Mouse (Mus musculus) myocyte (in vitro differentiated cells): Measurements from ENCODE around the gene Pawr. TPM values are rescaled to one million over a fixed set of nuclear protein-coding genes. Genes with fewer than 3 reads are reported as not detected.

Experiments
- H3K27me3 ChIP-seq: one replicate; pipeline ENCODE4 v1.6.1; 2011; ENCODE audit not compliant: control insufficient read depth, insufficient read depth, insufficient read length
- H3K36me3 ChIP-seq: one replicate; pipeline ENCODE4 v1.6.1; 2011; ENCODE audit not compliant: control insufficient read depth, insufficient read depth
- H3K4me2 ChIP-seq: one replicate; pipeline ENCODE4 v1.6.1; 2011; ENCODE audit warnings: low read depth, control low read depth
- H3K4me3 ChIP-seq: one replicate; pipeline ENCODE4 v1.5.1; 2011; ENCODE audit warnings: mild to moderate bottlenecking, control low read depth, moderate library complexity
- H3K79me2 ChIP-seq: one replicate; pipeline ENCODE4 v1.6.1; 2011; ENCODE audit not compliant: control insufficient read depth, insufficient read depth
- H3ac ChIP-seq: one replicate; pipeline ENCODE4 v1.6.1; 2011; ENCODE audit not compliant: control insufficient read depth, insufficient read length
- CEBPB ChIP-seq: IDR thresholded peaks from 2 replicates; pipeline ENCODE4 v1.6.1; 2011; ENCODE audit warnings: mild to moderate bottlenecking, moderate library complexity; ENCODE audit not compliant: poor library complexity, insufficient read depth, severe bottlenecking
- E2F4 ChIP-seq: IDR thresholded peaks from one replicate; pipeline ENCODE4 v1.6.1; 2011; ENCODE audit warnings: mild to moderate bottlenecking, control low read depth, moderate library complexity; ENCODE audit not compliant: insufficient read depth
- MAX ChIP-seq: IDR thresholded peaks from one replicate; pipeline ENCODE4 v1.6.1; 2011; ENCODE audit warnings: low read depth, mild to moderate bottlenecking, control low read depth
- MYOD1 ChIP-seq, 3 experiments: IDR thresholded peaks; one replicate each; pipeline ENCODE4 v1.6.1; 2011; ENCODE audit warnings: control low read depth in 2 of 3, low read depth in 2 of 3, mild to moderate bottlenecking in 2 of 3, moderate library complexity in 1 of 3; ENCODE audit not compliant: insufficient read length in 2 of 3, control insufficient read depth in 1 of 3
- MYOG ChIP-seq, 3 experiments: IDR thresholded peaks; one replicate each; pipeline ENCODE4 v1.6.1; 2011; ENCODE audit warnings: control low read depth in 2 of 3, low read depth in 2 of 3, mild to moderate bottlenecking in 2 of 3; ENCODE audit not compliant: insufficient read length in 2 of 3, control insufficient read depth in 1 of 3, insufficient read depth in 1 of 3
- POLR2A ChIP-seq: IDR thresholded peaks from one replicate; pipeline ENCODE4 v1.6.1; 2011; ENCODE audit warnings: low read depth, mild to moderate bottlenecking, control low read depth, moderate library complexity; ENCODE audit not compliant: insufficient read length
- POLR2AphosphoS2 ChIP-seq: IDR thresholded peaks from one replicate; pipeline ENCODE4 v1.6.1; 2011; ENCODE audit warnings: low read depth, control low read depth; ENCODE audit not compliant: insufficient read length
- REST ChIP-seq: IDR thresholded peaks from one replicate; pipeline ENCODE4 v1.6.1; 2011; ENCODE audit warnings: mild to moderate bottlenecking, control low read depth, moderate library complexity; ENCODE audit not compliant: insufficient read depth, insufficient read length
- SRF ChIP-seq: IDR thresholded peaks from one replicate; pipeline ENCODE4 v1.6.1; 2011; ENCODE audit warnings: low read depth; ENCODE audit not compliant: control insufficient read depth, insufficient read length
- TCF12 ChIP-seq: IDR thresholded peaks from one replicate; pipeline ENCODE4 v1.6.1; 2011; ENCODE audit warnings: mild to moderate bottlenecking, control low read depth; ENCODE audit not compliant: poor library complexity, insufficient read depth, severe bottlenecking
- TCF3 ChIP-seq: IDR thresholded peaks from one replicate; pipeline ENCODE4 v1.6.1; 2011; ENCODE audit warnings: low read depth, control low read depth; ENCODE audit not compliant: insufficient read length
- USF1 ChIP-seq: IDR thresholded peaks from one replicate; pipeline ENCODE4 v1.6.1; 2011; ENCODE audit warnings: low read depth, mild to moderate bottlenecking, control low read depth, moderate library complexity
- polyA plus RNA-seq: library from polyadenylated mRNA; unstranded; fragments of >200 nt; fragmentation: generic; extraction: Trizol; gene quantifications from one replicate; pipeline ENCODE4 v1.2.1, GENCODE M21; 2012; ENCODE audit warnings: missing spikeins

Pawr gene
- polyA plus RNA-seq, 1 experiment = 2.9 TPM

GRCm38 (mm10) chr10:108451516-108451915, 119.6 kb downstream of the Pawr start:
- Histone ChIP-seq H3K4me2 (no peak overlapping the region), H3ac (no peak overlapping the region), H3K4me3 (no peak overlapping the region), H3K36me3 (no peaks in the 10 kb centered on the region), H3K27me3 (no peaks in the 10 kb centered on the region), H3K79me2 (no peaks in the 10 kb centered on the region)
- TF ChIP-seq CEBPB (no peak), SRF (no peak)

DNA sequence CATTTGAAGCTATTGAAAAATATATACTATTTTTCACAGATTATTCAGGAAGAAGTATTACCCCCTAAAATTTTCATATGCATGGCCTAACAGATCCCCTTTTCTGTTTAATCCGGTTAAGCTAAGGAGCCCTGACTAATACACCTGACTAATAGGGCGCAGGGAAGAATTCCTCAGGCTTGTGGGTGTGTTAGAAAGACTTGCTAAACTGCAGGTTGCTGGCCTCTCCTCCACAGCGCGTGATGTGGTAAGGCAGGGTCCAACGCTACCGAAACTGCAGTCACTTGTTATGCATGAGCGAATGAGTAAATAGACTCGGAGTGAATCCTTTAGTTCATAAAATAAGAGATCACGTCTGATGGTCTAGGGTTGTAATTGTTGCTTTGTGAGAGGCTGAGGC, 120.5 kb downstream of the Pawr start:
- TF ChIP-seq USF1 = no peak
- no peak for TF ChIP-seq TCF12
- TF ChIP-seq POLR2A = no peak
- TF ChIP-seq TCF3 = no peak
- TF ChIP-seq CEBPB = no peak
- no peak for TF ChIP-seq MYOG (IDR thresholded peaks at IDR 0.05; ENCODE audit: control insufficient read depth in 1 of 3, insufficient read depth in 1 of 3, insufficient read length in 2 of 3, low read depth in 2 of 3)
- TF ChIP-seq SRF = no peak
- no peak for TF ChIP-seq E2F4
- no peak for TF ChIP-seq MYOD1 (IDR thresholded peaks at IDR 0.05; ENCODE audit: control insufficient read depth in 1 of 3, insufficient read length in 2 of 3, low read depth in 2 of 3)
- no peak for TF ChIP-seq REST
- no peak for TF ChIP-seq MAX
- no peak for TF ChIP-seq POLR2AphosphoS2
- Histone ChIP-seq H3K79me2 (no peaks in the 10 kb centered on the region), H3K4me3 (no peak overlapping the region), H3K4me2 (no peak overlapping the region), H3ac (no peak overlapping the region), H3K27me3 (no peaks in the 10 kb centered on the region), H3K36me3 (no peaks in the 10 kb centered on the region)

- TF ChIP-seq MAX (no peak), POLR2AphosphoS2 (no peak), SRF (no peak), MYOG (IDR thresholded peaks at IDR 0.05; ENCODE audit: control insufficient read depth in 1 of 3, insufficient read depth in 1 of 3, insufficient read length in 2 of 3, low read depth in 2 of 3) (no peak), POLR2A (no peak), TCF12 (no peak)
- H3K36me3 ChIP-seq = no peaks in the 10 kb centered on the region
Measured at GRCm38 (mm10) chr10:108453561-108453960, 121.6 kb downstream of the Pawr start.

GRCm38 (mm10) chr10:108454691-108455117, 122.8 kb downstream of the Pawr start:
- Histone ChIP-seq H3K4me2 (no peak overlapping the region), H3K79me2 (no peaks in the 10 kb centered on the region), H3K4me3 (no peak overlapping the region), H3K36me3 (no peaks in the 10 kb centered on the region), H3K27me3 (no peaks in the 10 kb centered on the region), H3ac (no peak overlapping the region)
- no peak for TF ChIP-seq TCF3
- TF ChIP-seq TCF12 = no peak
- no peak for TF ChIP-seq REST
- no peak for TF ChIP-seq E2F4
- no peak for TF ChIP-seq POLR2A
- no peak for TF ChIP-seq USF1
- no peak for TF ChIP-seq MYOD1 (IDR thresholded peaks at IDR 0.05; ENCODE audit: control insufficient read depth in 1 of 3, insufficient read length in 2 of 3, low read depth in 2 of 3)
- no peak for TF ChIP-seq MAX
- TF ChIP-seq SRF = no peak
- TF ChIP-seq MYOG (IDR thresholded peaks at IDR 0.05; ENCODE audit: control insufficient read depth in 1 of 3, insufficient read depth in 1 of 3, insufficient read length in 2 of 3, low read depth in 2 of 3) = no peak
- no peak for TF ChIP-seq POLR2AphosphoS2
- TF ChIP-seq CEBPB = no peak

More at GRCm38 (mm10) chr10:108453561-108453960, 121.6 kb downstream of the Pawr start:
- H3ac ChIP-seq = no peak overlapping the region
- no peaks in the 10 kb centered on the region for H3K79me2 ChIP-seq
- no peak overlapping the region for H3K4me2 ChIP-seq
- H3K4me3 ChIP-seq = no peak overlapping the region
- H3K27me3 ChIP-seq = no peaks in the 10 kb centered on the region

DNA sequence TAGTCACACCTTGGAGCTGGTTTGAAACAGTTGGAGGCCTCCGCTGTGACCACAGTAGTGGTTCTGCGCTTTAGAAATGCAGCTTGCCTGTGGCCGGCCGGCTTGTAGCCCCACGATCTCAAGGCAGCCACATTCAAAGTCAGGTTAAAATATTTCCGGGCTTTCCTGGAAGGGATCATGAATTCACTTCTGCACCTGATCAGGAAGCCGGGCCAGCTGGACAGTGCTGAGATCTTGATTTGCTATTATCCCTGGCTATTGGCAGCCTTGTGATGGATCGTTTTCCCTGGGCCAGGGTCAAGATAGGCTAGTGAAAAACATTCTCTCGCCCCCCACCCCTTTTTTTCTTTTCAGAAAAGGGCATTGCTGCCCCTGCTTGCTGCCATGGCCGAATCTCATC, 123.3 kb downstream of the Pawr start:
- no peak overlapping the region for H3K4me3 ChIP-seq
- TF ChIP-seq MYOG (IDR thresholded peaks at IDR 0.05; ENCODE audit: control insufficient read depth in 1 of 3, insufficient read depth in 1 of 3, insufficient read length in 2 of 3, low read depth in 2 of 3) = no peak
- no peak for TF ChIP-seq USF1
- TF ChIP-seq TCF3 = no peak
- no peak for TF ChIP-seq SRF
- no peak for TF ChIP-seq MYOD1 (IDR thresholded peaks at IDR 0.05; ENCODE audit: control insufficient read depth in 1 of 3, insufficient read length in 2 of 3, low read depth in 2 of 3)
- TF ChIP-seq REST = no peak
- no peak for TF ChIP-seq E2F4
- no peak for TF ChIP-seq CEBPB
- no peak for TF ChIP-seq POLR2A
- TF ChIP-seq MAX = no peak
- no peak for TF ChIP-seq TCF12
- TF ChIP-seq POLR2AphosphoS2 = no peak
- no peaks in the 10 kb centered on the region for H3K36me3 ChIP-seq
- no peak overlapping the region for H3ac ChIP-seq
- no peaks in the 10 kb centered on the region for H3K79me2 ChIP-seq
- no peak overlapping the region for H3K4me2 ChIP-seq
- no peaks in the 10 kb centered on the region for H3K27me3 ChIP-seq
